Mouse (Mus musculus) spleen, adult 2 months (tissue): ENCODE data around the gene Arhgef17.

Experiments used
- CTCF ChIP-seq: fragments of 200-500 bp; IDR thresholded peaks from 2 replicates; pipeline ENCODE4 v1.5.1; 2011; ENCODE audit warnings: mild to moderate bottlenecking, inconsistent platforms; ENCODE audit not compliant: insufficient read depth, insufficient read length, insufficient replicate concordance; ENCODE audit errors: extremely low read depth
- POLR2A ChIP-seq: fragments of 200-500 bp; IDR thresholded peaks from 2 replicates; pipeline ENCODE4 v1.6.1; 2011; ENCODE audit warnings: low read depth, low read length, inconsistent platforms

DNA sequence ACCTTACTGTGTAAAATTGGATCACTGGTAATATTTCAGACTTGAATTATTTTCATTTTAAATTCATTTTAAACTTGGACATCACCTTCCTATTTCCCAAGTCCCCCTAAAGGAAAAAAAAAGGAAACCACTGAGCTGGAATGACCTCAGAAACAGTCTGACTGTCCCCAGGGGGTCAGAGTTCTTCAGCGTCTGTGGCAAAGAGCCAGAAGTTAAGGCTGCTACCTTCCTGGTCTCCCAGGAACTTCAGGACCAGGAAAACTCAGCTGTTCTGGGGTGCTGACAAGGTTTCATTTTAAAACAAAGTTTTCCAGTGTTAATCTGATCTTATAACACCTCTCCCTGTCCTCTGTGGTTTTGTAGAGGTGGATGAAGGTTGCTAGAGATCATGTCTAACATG lies 94.2 kb downstream of the Arhgef17 start:
- TF ChIP-seq POLR2A = no peak
- no peak for TF ChIP-seq CTCF
